In the genomic region with DNA sequence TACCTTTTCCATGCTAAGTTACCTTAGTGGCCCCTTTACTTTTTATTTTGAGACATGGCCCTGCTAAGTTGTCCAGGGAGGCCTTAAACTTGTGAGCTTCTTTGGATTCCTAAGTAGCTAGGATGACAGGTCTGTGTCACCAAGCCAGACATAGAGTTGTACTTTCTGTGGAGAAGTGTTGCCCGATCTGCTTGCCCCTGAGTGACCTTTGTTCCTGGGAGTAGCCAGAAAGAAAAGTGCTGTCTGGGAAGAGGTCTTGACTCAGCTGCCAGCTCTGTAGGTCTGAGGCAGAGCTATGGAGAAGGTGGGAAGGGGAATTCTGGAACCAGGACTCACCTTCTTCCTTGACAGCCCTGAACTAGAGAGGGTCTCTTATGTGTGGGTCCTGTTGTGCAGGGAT, we compare ENCODE assay signal across 11 mouse cellular contexts. TPM values are rescaled to one million over a fixed set of nuclear protein-coding genes. Genes with fewer than 3 reads are reported as not detected.
DNase-seq lines count a peak whose midpoint lies in the region; ATAC-seq and TF ChIP-seq lines count a peak whose summit lies in the region.
"Had no signal": no experiment of that assay in that cellular context is flagged by ENCODE, and none has a peak within 500 bp of the region (broad histone marks: within the 10 kb centered on the region; RNA-seq: fewer than 3 reads in every experiment).

No protein-coding gene starts in this region.

- H3K27me3 ChIP-seq in hindbrain, embryonic 15.5 days = no peaks in the 10 kb centered on the region
- H3K27me3 ChIP-seq in hindbrain, embryonic 10.5 days (ENCODE audit: insufficient read depth, poor library complexity, severe bottlenecking) = no peaks in the 10 kb centered on the region
- H3K27me3 ChIP-seq in midbrain, embryonic 13.5 days = no peaks in the 10 kb centered on the region
- no peaks in the 10 kb centered on the region for H3K27me3 ChIP-seq in midbrain, embryonic 14.5 days (ENCODE audit: control insufficient read depth, insufficient read depth, low read length)
- no peaks in the 10 kb centered on the region for H3K27me3 ChIP-seq in kidney, embryonic 15.5 days
- no peaks in the 10 kb centered on the region for H3K27me3 ChIP-seq in liver, postnatal 0 days (ENCODE audit: insufficient read depth, low read length)

- no peak for ATAC-seq in hindbrain, embryonic 15.5 days (ENCODE audit: low FRiP score, low read depth)
- no peak for ATAC-seq in midbrain, embryonic 13.5 days
- ATAC-seq in midbrain, embryonic 14.5 days (ENCODE audit: low FRiP score, low TSS enrichment) = no peak
- ATAC-seq in kidney, embryonic 15.5 days (replicated peaks; ENCODE audit: low FRiP score) = no peak
- no peak for ATAC-seq in liver, postnatal 0 days

- DNase-seq in hindbrain, embryonic 10.5 days (ENCODE audit: low spot score) = no peak
- DNase-seq in midbrain, embryonic 14.5 days = no peak
- no peak for DNase-seq in liver, postnatal 0 days
- no peak for DNase-seq in ovary, adult 18-20 months (ENCODE audit: low spot score)
- DNase-seq in frontal cortex, postnatal 14 days (ENCODE audit: low spot score in 2 of 2) = no peak
- DNase-seq: cerebellum, postnatal 36 days had no signal

- TF ChIP-seq CTCF in liver, postnatal 0 days (IDR thresholded peaks at IDR 0.05; ENCODE audit: low read depth) = no peak

- no peak overlapping the region for H3K4me3 ChIP-seq in hindbrain, embryonic 15.5 days
- H3K4me3 ChIP-seq in hindbrain, embryonic 10.5 days = no peak overlapping the region
- no peak overlapping the region for H3K4me3 ChIP-seq in midbrain, embryonic 13.5 days (replicated peaks)
- no peak overlapping the region for H3K4me3 ChIP-seq in midbrain, embryonic 14.5 days (replicated peaks; ENCODE audit: low read depth, low read length)
- no peak overlapping the region for H3K4me3 ChIP-seq in kidney, embryonic 15.5 days (replicated peaks)
- H3K4me3 ChIP-seq in liver, postnatal 0 days (ENCODE audit: low read depth, low read length) = no peak overlapping the region

- no peaks in the 10 kb centered on the region for H3K9me3 ChIP-seq in hindbrain, embryonic 15.5 days
- no peaks in the 10 kb centered on the region for H3K9me3 ChIP-seq in hindbrain, embryonic 10.5 days
- no peaks in the 10 kb centered on the region for H3K9me3 ChIP-seq in midbrain, embryonic 13.5 days
- no peaks in the 10 kb centered on the region for H3K9me3 ChIP-seq in midbrain, embryonic 14.5 days (ENCODE audit: control insufficient read depth, low read length)
- H3K9me3 ChIP-seq in kidney, embryonic 15.5 days (replicated peaks) = no peaks in the 10 kb centered on the region
- no peaks in the 10 kb centered on the region for H3K9me3 ChIP-seq in liver, postnatal 0 days (ENCODE audit: low read length)

- H3K36me3 ChIP-seq in hindbrain, embryonic 15.5 days = no peaks in the 10 kb centered on the region
- peaks cover 11% of the 10 kb centered on the region for H3K36me3 ChIP-seq in hindbrain, embryonic 10.5 days
- H3K36me3 ChIP-seq in midbrain, embryonic 13.5 days = no peaks in the 10 kb centered on the region
- H3K36me3 ChIP-seq in midbrain, embryonic 14.5 days (ENCODE audit: control insufficient read depth, insufficient read depth, low read length) = peaks cover under 1% of the 10 kb centered on the region; the same call in 1 of the 2 replicates
- H3K36me3 ChIP-seq in kidney, embryonic 15.5 days = peaks cover 3% of the 10 kb centered on the region; the same call in 1 of the 2 replicates
- no peaks in the 10 kb centered on the region for H3K36me3 ChIP-seq in liver, postnatal 0 days (replicated peaks; ENCODE audit: insufficient read depth, low read length)

- peaks cover 69% of the 10 kb centered on the region for H3K4me1 ChIP-seq in hindbrain, embryonic 15.5 days (replicated peaks)
- peaks cover 70% of the 10 kb centered on the region for H3K4me1 ChIP-seq in hindbrain, embryonic 10.5 days (replicated peaks)
- peaks cover 63% of the 10 kb centered on the region for H3K4me1 ChIP-seq in midbrain, embryonic 13.5 days (replicated peaks)
- H3K4me1 ChIP-seq in midbrain, embryonic 14.5 days (ENCODE audit: control insufficient read depth, insufficient read depth, low read length) = peaks cover 32% of the 10 kb centered on the region
- H3K4me1 ChIP-seq in kidney, embryonic 15.5 days = peaks cover 67% of the 10 kb centered on the region
- H3K4me1 ChIP-seq in liver, postnatal 0 days (ENCODE audit: insufficient read depth) = peaks cover 37% of the 10 kb centered on the region

- H3K27ac ChIP-seq in hindbrain, embryonic 15.5 days (replicated peaks) = 0 out of 2 replicates have a peak overlapping the region, but pooled peaks have one; percentile 37
- no peak overlapping the region for H3K27ac ChIP-seq in hindbrain, embryonic 10.5 days
- 0 out of 2 replicates have a peak overlapping the region, but pooled peaks have one; percentile 10 for H3K27ac ChIP-seq in midbrain, embryonic 13.5 days
- no peak overlapping the region for H3K27ac ChIP-seq in midbrain, embryonic 14.5 days (replicated peaks; ENCODE audit: low read depth, low read length)
- H3K27ac ChIP-seq in kidney, embryonic 15.5 days = peak overlapping the region; percentile 19; the same call in 1 of the 2 replicates
- 0 out of 2 replicates have a peak overlapping the region, but pooled peaks have one; percentile 7 for H3K27ac ChIP-seq in liver, postnatal 0 days (ENCODE audit: low read depth)

- no peak overlapping the region for H3K9ac ChIP-seq in hindbrain, embryonic 15.5 days
- 0 out of 2 replicates have a peak overlapping the region, but pooled peaks have one; percentile 7 for H3K9ac ChIP-seq in midbrain, embryonic 13.5 days (replicated peaks)
- H3K9ac ChIP-seq in midbrain, embryonic 14.5 days (replicated peaks; ENCODE audit: low read length) = no peak overlapping the region
- H3K9ac ChIP-seq in kidney, embryonic 15.5 days = no peak overlapping the region
- H3K9ac ChIP-seq in liver, postnatal 0 days (replicated peaks) = no peak overlapping the region

- WGBS in hindbrain, embryonic 15.5 days = 45% methylated on average over 1 of the region's 1 CpGs
- WGBS in hindbrain, embryonic 10.5 days = 48% methylated on average over 1 of the region's 1 CpGs
- WGBS in midbrain, embryonic 13.5 days = 57% methylated on average over 1 of the region's 1 CpGs
- 64% methylated on average over 1 of the region's 1 CpGs for WGBS in midbrain, embryonic 14.5 days
- 13% methylated on average over 1 of the region's 1 CpGs for WGBS in kidney, embryonic 15.5 days
- WGBS in liver, postnatal 0 days (ENCODE audit: insufficient replicate concordance) = 46% methylated on average over 1 of the region's 1 CpGs

- no peak overlapping the region for H3K4me2 ChIP-seq in hindbrain, embryonic 15.5 days
- no peak overlapping the region for H3K4me2 ChIP-seq in midbrain, embryonic 13.5 days (replicated peaks)
- no peak overlapping the region for H3K4me2 ChIP-seq in midbrain, embryonic 14.5 days (ENCODE audit: low read length)
- 0 out of 2 replicates have a peak overlapping the region, but pooled peaks have one; percentile 58 for H3K4me2 ChIP-seq in kidney, embryonic 15.5 days
- H3K4me2 ChIP-seq in liver, postnatal 0 days (ENCODE audit: low read depth, low read length) = no peak overlapping the region

- no peak for TF ChIP-seq EP300 in liver, postnatal 0 days (IDR thresholded peaks at IDR 0.05; ENCODE audit: low read depth)

RNA-seq across cellular contexts. Expression of a gene that starts 2.5 kb away (rescaled TPM):
- polyA plus RNA-seq in hindbrain, embryonic 15.5 days (2015; fragmentation: Nextera tagmentation; extraction: Ambion mirVana) = 9.4 and 11.2 TPM in 2 replicates
- polyA plus RNA-seq in hindbrain, embryonic 10.5 days (2016; fragmentation: Nextera tagmentation; extraction: Ambion mirVana) = 8.5 and 9.2 TPM in 2 replicates
- 9.8 and 10.0 TPM in 2 replicates for polyA plus RNA-seq in midbrain, embryonic 13.5 days (2015; fragmentation: Nextera tagmentation; extraction: Ambion mirVana)
- 11.2 and 12.2 TPM in 2 replicates for polyA plus RNA-seq in midbrain, embryonic 14.5 days (2014; fragmentation: Nextera tagmentation; extraction: Ambion mirVana)
- polyA plus RNA-seq in kidney, embryonic 15.5 days (2015; fragmentation: Nextera tagmentation; extraction: Ambion mirVana) = 10.5 and 10.7 TPM in 2 replicates
- 1.3 and 1.5 TPM in 2 replicates for polyA plus RNA-seq in liver, postnatal 0 days (2015; fragmentation: Nextera tagmentation; extraction: Ambion mirVana)

RNA-seq across cellular contexts. Expression of a gene that starts 4.2 kb away (rescaled TPM):
- polyA plus RNA-seq in hindbrain, embryonic 15.5 days (2015; fragmentation: Nextera tagmentation; extraction: Ambion mirVana) = 0.92 and 1.4 TPM in 2 replicates
- polyA plus RNA-seq in hindbrain, embryonic 10.5 days (2016; fragmentation: Nextera tagmentation; extraction: Ambion mirVana) = 1.5 and 1.8 TPM in 2 replicates
- 1.8 and 2.1 TPM in 2 replicates for polyA plus RNA-seq in midbrain, embryonic 13.5 days (2015; fragmentation: Nextera tagmentation; extraction: Ambion mirVana)
- 1.5 and 2.4 TPM in 2 replicates for polyA plus RNA-seq in midbrain, embryonic 14.5 days (2014; fragmentation: Nextera tagmentation; extraction: Ambion mirVana)
- polyA plus RNA-seq in kidney, embryonic 15.5 days (2015; fragmentation: Nextera tagmentation; extraction: Ambion mirVana) = 1.2 and 1.6 TPM in 2 replicates
- polyA plus RNA-seq in liver, postnatal 0 days (2015; fragmentation: Nextera tagmentation; extraction: Ambion mirVana) = 0.36 and 0.41 TPM in 2 replicates

RNA-seq across cellular contexts. Expression of a gene that starts 24.4 kb away (rescaled TPM):
- 0.51 and 1.2 TPM in 2 replicates for polyA plus RNA-seq in hindbrain, embryonic 15.5 days (2015; fragmentation: Nextera tagmentation; extraction: Ambion mirVana)
- polyA plus RNA-seq in hindbrain, embryonic 10.5 days (2016; fragmentation: Nextera tagmentation; extraction: Ambion mirVana) = 0.69 TPM in 1 of 2 replicates, not detected in the other
- not detected in 2 replicates for polyA plus RNA-seq in midbrain, embryonic 13.5 days (2015; fragmentation: Nextera tagmentation; extraction: Ambion mirVana)
- polyA plus RNA-seq in midbrain, embryonic 14.5 days (2014; fragmentation: Nextera tagmentation; extraction: Ambion mirVana) = 1.2 TPM in 1 of 2 replicates, not detected in the other
- not detected in 2 replicates for polyA plus RNA-seq in kidney, embryonic 15.5 days (2015; fragmentation: Nextera tagmentation; extraction: Ambion mirVana)
- polyA plus RNA-seq in liver, postnatal 0 days (2015; fragmentation: Nextera tagmentation; extraction: Ambion mirVana) = 0.18 TPM in 1 of 2 replicates, not detected in the other
- polyA plus RNA-seq: liver, embryonic 16.5 days; neural tube, embryonic 11.5 days had no signal

RNA-seq across cellular contexts. Expression of a gene that starts 26.8 kb away (rescaled TPM):
- 0.69 and 0.97 TPM in 2 replicates for polyA plus RNA-seq in hindbrain, embryonic 15.5 days (2015; fragmentation: Nextera tagmentation; extraction: Ambion mirVana)
- 0.24 and 0.30 TPM in 2 replicates for polyA plus RNA-seq in hindbrain, embryonic 10.5 days (2016; fragmentation: Nextera tagmentation; extraction: Ambion mirVana)
- polyA plus RNA-seq in midbrain, embryonic 13.5 days (2015; fragmentation: Nextera tagmentation; extraction: Ambion mirVana) = 0.23 and 0.26 TPM in 2 replicates
- 0.16 and 0.33 TPM in 2 replicates for polyA plus RNA-seq in midbrain, embryonic 14.5 days (2014; fragmentation: Nextera tagmentation; extraction: Ambion mirVana)
- 2.3 and 3.2 TPM in 2 replicates for polyA plus RNA-seq in kidney, embryonic 15.5 days (2015; fragmentation: Nextera tagmentation; extraction: Ambion mirVana)
- 0.76 and 0.88 TPM in 2 replicates for polyA plus RNA-seq in liver, postnatal 0 days (2015; fragmentation: Nextera tagmentation; extraction: Ambion mirVana)

RNA-seq across cellular contexts. Expression of a gene that starts 35.4 kb away (rescaled TPM):
- polyA plus RNA-seq in hindbrain, embryonic 15.5 days (2015; fragmentation: Nextera tagmentation; extraction: Ambion mirVana) = 19.0 and 22.6 TPM in 2 replicates
- 16.7 and 19.2 TPM in 2 replicates for polyA plus RNA-seq in hindbrain, embryonic 10.5 days (2016; fragmentation: Nextera tagmentation; extraction: Ambion mirVana)
- 21.0 and 23.3 TPM in 2 replicates for polyA plus RNA-seq in midbrain, embryonic 13.5 days (2015; fragmentation: Nextera tagmentation; extraction: Ambion mirVana)
- polyA plus RNA-seq in midbrain, embryonic 14.5 days (2014; fragmentation: Nextera tagmentation; extraction: Ambion mirVana) = 19.9 and 26.0 TPM in 2 replicates
- 9.2 and 11.6 TPM in 2 replicates for polyA plus RNA-seq in kidney, embryonic 15.5 days (2015; fragmentation: Nextera tagmentation; extraction: Ambion mirVana)
- polyA plus RNA-seq in liver, postnatal 0 days (2015; fragmentation: Nextera tagmentation; extraction: Ambion mirVana) = 2.3 and 2.8 TPM in 2 replicates

Comparison
In these comparisons a context has a peak if more than half of its experiments do, and no peak if none do; other contexts are left out.
1. H3K27ac ChIP-seq: peak in hindbrain, embryonic 15.5 days (single experiment), midbrain, embryonic 13.5 days (single experiment), kidney, embryonic 15.5 days (single experiment) and liver, postnatal 0 days (single experiment); none in hindbrain, embryonic 10.5 days (single experiment) and midbrain, embryonic 14.5 days (single experiment).